Mouse (Mus musculus) E14TG2a.4 (cell line): ENCODE results near the gene Mrps12.
"Not testable (repeated sequence)": the region's sequence is repeated elsewhere in the genome, so short reads cannot be mapped to it uniquely, and the experiment has no call there.

Experiments
- H3K27me3 ChIP-seq: 2 replicates; pipeline ENCODE4 v1.6.1; 2014; ENCODE audit warnings: low read length, control low read depth; ENCODE audit not compliant: insufficient read depth
- H3K36me3 ChIP-seq: 2 replicates; pipeline ENCODE4 v1.6.1; 2014; ENCODE audit warnings: low read length, control low read depth; ENCODE audit not compliant: insufficient read depth
- H3K4me1 ChIP-seq: replicated peaks from 2 replicates; pipeline ENCODE4 v1.6.1; 2014; ENCODE audit warnings: low read depth, low read length, control low read depth
- H3K4me3 ChIP-seq: replicated peaks from 2 replicates; pipeline ENCODE4 v1.5.1; 2014; ENCODE audit warnings: mild to moderate bottlenecking, low read length
- H3K9me3 ChIP-seq: 2 replicates; pipeline ENCODE4 v1.6.1; 2014; ENCODE audit warnings: low read length, control low read depth
- CTCF ChIP-seq: conservative IDR thresholded peaks from 2 replicates; pipeline ENCODE4 v1.5.1; 2014; ENCODE audit warnings: low read length
- NANOG ChIP-seq: IDR thresholded peaks from 2 replicates; pipeline ENCODE4 v1.6.1; 2014; ENCODE audit warnings: borderline replicate concordance, low read length, mixed read lengths
- POU5F1 ChIP-seq: IDR thresholded peaks from 2 replicates; pipeline ENCODE4 v1.6.1; 2014; ENCODE audit warnings: low read length, borderline replicate concordance

Mrps12 gene

GRCm38 (mm10) chr7:28709454-28709853 lies 32.2 kb downstream of the Mrps12 start:
- H3K36me3 ChIP-seq: no peaks in the 10 kb centered on the region
- H3K4me3 ChIP-seq: no peak overlapping the region
- peaks cover 20% of the 10 kb centered on the region for H3K4me1 ChIP-seq
- H3K27me3 ChIP-seq: no peaks in the 10 kb centered on the region
- H3K9me3 ChIP-seq: peaks cover 9% of the 10 kb centered on the region
- no peak for TF ChIP-seq NANOG
- TF ChIP-seq CTCF: no peak
- TF ChIP-seq POU5F1: no peak

GRCm38 (mm10) chr7:28702601-28703143 lies 38.9 kb downstream of the Mrps12 start:
- TF ChIP-seq CTCF (no peak), POU5F1 (no peak), NANOG (no peak)
- no peak overlapping the region for H3K4me3 ChIP-seq
- H3K9me3 ChIP-seq: peaks cover 9% of the 10 kb centered on the region

GRCm38 (mm10) chr7:28701306-28701705 lies 40.3 kb downstream of the Mrps12 start:
- H3K4me3 ChIP-seq, H3K9me3 ChIP-seq, H3K27me3 ChIP-seq: not testable (repeated sequence)
- Histone ChIP-seq H3K4me1 (peaks cover 40% of the 10 kb centered on the region), H3K36me3 (peaks cover 26% of the 10 kb centered on the region)

More at GRCm38 (mm10) chr7:28702601-28703143, 38.9 kb downstream of the Mrps12 start:
- peaks cover 12% of the 10 kb centered on the region for H3K36me3 ChIP-seq
- H3K4me1 ChIP-seq: peaks cover 26% of the 10 kb centered on the region
- no peaks in the 10 kb centered on the region for H3K27me3 ChIP-seq

- Histone ChIP-seq H3K9me3 (0 out of 2 replicates have a peak, but pooled peaks cover under 1% of the 10 kb centered on the region), H3K27me3 (no peaks in the 10 kb centered on the region), H3K4me3 (no peak overlapping the region), H3K36me3 (peaks cover 31% of the 10 kb centered on the region), H3K4me1 (peaks cover 48% of the 10 kb centered on the region)
- no peak for TF ChIP-seq NANOG
- TF ChIP-seq POU5F1: no peak
- TF ChIP-seq CTCF: peak; percentile 31
Observed at GRCm38 (mm10) chr7:28700269-28700668, 41.4 kb downstream of the Mrps12 start.

- Histone ChIP-seq H3K36me3 (peaks cover 31% of the 10 kb centered on the region), H3K4me3 (no peak overlapping the region), H3K27me3 (no peaks in the 10 kb centered on the region), H3K4me1 (peaks cover 58% of the 10 kb centered on the region), H3K9me3 (no peaks in the 10 kb centered on the region)
- TF ChIP-seq POU5F1 (no peak), CTCF (no peak), NANOG (no peak)
Observed at GRCm38 (mm10) chr7:28697277-28697676, 44.3 kb downstream of the Mrps12 start.

GRCm38 (mm10) chr7:28694966-28695511 lies 46.6 kb downstream of the Mrps12 start:
- Histone ChIP-seq H3K27me3 (no peaks in the 10 kb centered on the region), H3K36me3 (peaks cover 31% of the 10 kb centered on the region), H3K4me3 (peak overlapping the region; percentile 48; the same call in 1 of the 2 replicates), H3K9me3 (no peaks in the 10 kb centered on the region), H3K4me1 (peaks cover 66% of the 10 kb centered on the region)
- TF ChIP-seq CTCF: no peak
- TF ChIP-seq POU5F1: no peak
- TF ChIP-seq NANOG: no peak

GRCm38 (mm10) chr7:28694423-28694822 lies 47.2 kb downstream of the Mrps12 start:
- H3K36me3 ChIP-seq: peaks cover 31% of the 10 kb centered on the region
- no peaks in the 10 kb centered on the region for H3K9me3 ChIP-seq
- no peaks in the 10 kb centered on the region for H3K27me3 ChIP-seq
- peaks cover 67% of the 10 kb centered on the region for H3K4me1 ChIP-seq
- no peak for TF ChIP-seq NANOG
- TF ChIP-seq CTCF: no peak
- TF ChIP-seq POU5F1: no peak
- H3K4me3 ChIP-seq: peak overlapping the region; percentile 63

- Histone ChIP-seq H3K4me1 (peaks cover 69% of the 10 kb centered on the region), H3K9me3 (no peaks in the 10 kb centered on the region), H3K27me3 (no peaks in the 10 kb centered on the region), H3K36me3 (peaks cover 26% of the 10 kb centered on the region), H3K4me3 (peak overlapping the region; percentile 90)
- TF ChIP-seq NANOG (no peak), POU5F1 (no peak), CTCF (no peak)
Observed at GRCm38 (mm10) chr7:28693321-28693966, 48.2 kb downstream of the Mrps12 start.
